ENCODE assay signal across 13 mouse cellular contexts in the genomic region with DNA sequence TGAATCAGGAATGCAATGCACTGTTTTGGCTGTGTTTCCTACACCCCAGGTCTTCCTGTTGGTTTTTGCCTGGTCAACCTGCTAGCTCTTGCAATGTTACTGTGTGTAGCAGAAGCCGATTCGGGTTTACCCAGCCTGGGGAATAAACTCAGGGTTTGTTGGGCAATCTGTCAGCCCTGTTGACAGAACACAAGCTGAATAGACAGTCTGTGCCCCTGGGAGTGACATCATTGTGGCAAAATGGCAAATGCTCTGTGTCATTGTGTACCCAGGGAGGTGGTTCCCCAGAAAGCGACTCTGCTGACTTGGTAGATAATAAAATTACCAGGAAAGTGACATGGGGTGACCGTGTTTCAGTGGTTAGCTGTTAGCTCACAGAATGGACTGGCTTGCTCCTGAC. TPM values are rescaled to one million over a fixed set of nuclear protein-coding genes. Genes with fewer than 3 reads are reported as not detected.
A peak's percentile ranks its signal among the peaks of the same experiment; 100 is the strongest.
DNase-seq lines count a peak whose midpoint lies in the region; ATAC-seq lines count a peak whose summit lies in the region.
"Had no signal": no experiment of that assay in that cellular context is flagged by ENCODE, and none has a peak within 500 bp of the region (broad histone marks: within the 10 kb centered on the region; RNA-seq: fewer than 3 reads in every experiment).

No protein-coding gene starts in this region.

- 34% methylated on average over 4 of the region's 4 CpGs for WGBS in intestine, embryonic 15.5 days

- H3K27ac ChIP-seq in intestine, embryonic 15.5 days, result no peak overlapping the region
- H3K27ac ChIP-seq: forebrain, embryonic 15.5 days; heart, embryonic 13.5 days; hindbrain, embryonic 15.5 days had no signal

- no peak overlapping the region for H3K4me3 ChIP-seq in intestine, embryonic 15.5 days (replicated peaks)
- H3K4me3 ChIP-seq: forebrain, embryonic 15.5 days; heart, embryonic 13.5 days; hindbrain, embryonic 15.5 days had no signal

- no peaks in the 10 kb centered on the region for H3K9me3 ChIP-seq in intestine, embryonic 15.5 days
- H3K9me3 ChIP-seq: forebrain, embryonic 15.5 days; heart, embryonic 13.5 days; hindbrain, embryonic 15.5 days had no signal

- H3K36me3 ChIP-seq in intestine, embryonic 15.5 days, result no peaks in the 10 kb centered on the region
- H3K36me3 ChIP-seq: forebrain, embryonic 15.5 days; heart, embryonic 13.5 days; hindbrain, embryonic 15.5 days had no signal

- H3K4me2 ChIP-seq in intestine, embryonic 15.5 days (replicated peaks), result no peak overlapping the region
- H3K4me2 ChIP-seq: forebrain, embryonic 15.5 days; heart, embryonic 13.5 days; hindbrain, embryonic 15.5 days had no signal

- DNase-seq in layer of hippocampus, adult 11-12 months (ENCODE audit: low spot score), result peak; percentile 70
- no peak for DNase-seq in layer of hippocampus, postnatal 25 days (ENCODE audit: extremely low spot score in 1 of 2, low spot score in 1 of 2)
- DNase-seq in adipocyte (ENCODE audit: low spot score), result peak; percentile 88
- no peak for DNase-seq in frontal cortex, adult 2 months (ENCODE audit: extremely low spot score in 1 of 2, low spot score in 1 of 2)
- no peak for DNase-seq in thymus, postnatal 14 days
- DNase-seq in frontal cortex, postnatal 36 days (ENCODE audit: low spot score in 2 of 2), result no peak
- DNase-seq: cerebellum, adult 11 months had no signal

- H3K9ac ChIP-seq in intestine, embryonic 15.5 days, result no peak overlapping the region
- H3K9ac ChIP-seq: forebrain, embryonic 15.5 days; heart, embryonic 13.5 days; hindbrain, embryonic 15.5 days had no signal

- H3K27me3 ChIP-seq in intestine, embryonic 15.5 days (replicated peaks), result no peaks in the 10 kb centered on the region
- H3K27me3 ChIP-seq: forebrain, embryonic 15.5 days; heart, embryonic 13.5 days; hindbrain, embryonic 15.5 days had no signal

- peak; percentile 35; the same call in 1 of the 2 replicates for ATAC-seq in intestine, embryonic 15.5 days
- peak; percentile 60 for ATAC-seq in megakaryocyte progenitor cell, adult 5-6 weeks (replicated peaks; ENCODE audit: poor library complexity)

- no peaks in the 10 kb centered on the region for H3K4me1 ChIP-seq in intestine, embryonic 15.5 days (replicated peaks)
- H3K4me1 ChIP-seq: forebrain, embryonic 15.5 days; heart, embryonic 13.5 days; hindbrain, embryonic 15.5 days had no signal

RNA-seq across cellular contexts. Expression of gene Tnk2, which starts 45.1 kb away (rescaled TPM):
- total RNA-seq in layer of hippocampus, postnatal 25 days (2021), result 100 to 1,000 TPM; 163 to 165 TPM
- polyA plus RNA-seq in intestine, embryonic 15.5 days (2015; fragmentation: Nextera tagmentation; extraction: Ambion mirVana), result 9.2 and 10.1 TPM in 2 replicates
- 5.9 and 6.9 TPM in 2 replicates for total RNA-seq in megakaryocyte progenitor cell, adult 5-6 weeks (2015)
- total RNA-seq in megakaryocyte progenitor cell, adult 5-6 weeks (2017), result 8.0 and 15.5 TPM in 2 replicates
- 175 and 204 TPM in 2 replicates for polyA plus RNA-seq in frontal cortex, adult 2 months (2012; rRNA removed)

RNA-seq across cellular contexts. Expression of gene Muc4, which starts 46.9 kb away (rescaled TPM):
- total RNA-seq in layer of hippocampus, postnatal 25 days (2021), result not detected
- polyA plus RNA-seq in intestine, embryonic 15.5 days (2015; fragmentation: Nextera tagmentation; extraction: Ambion mirVana), result 1.7 and 2.5 TPM in 2 replicates
- not detected in 2 replicates for total RNA-seq in megakaryocyte progenitor cell, adult 5-6 weeks (2015)
- total RNA-seq in megakaryocyte progenitor cell, adult 5-6 weeks (2017), result not detected in 2 replicates
- 0.02 and 0.08 TPM in 2 replicates for polyA plus RNA-seq in frontal cortex, adult 2 months (2012; rRNA removed)
- polyA plus RNA-seq: forebrain, embryonic 15.5 days; hindbrain, embryonic 15.5 days; limb, embryonic 11.5 days had no signal

Comparison
In these comparisons a context has a peak if more than half of its experiments do, and no peak if none do; other contexts are left out.
1. DNase-seq: peak in layer of hippocampus, adult 11-12 months (single experiment) and adipocyte (single experiment); none in layer of hippocampus, postnatal 25 days (0 of 2), frontal cortex, adult 2 months (0 of 2), thymus, postnatal 14 days (single experiment) and frontal cortex, postnatal 36 days (0 of 2).
2. RNA of gene Tnk2, which starts 45.1 kb away (total RNA-seq): 163 to 165 TPM in layer of hippocampus, postnatal 25 days; 5.9 to 15.5 TPM in megakaryocyte progenitor cell, adult 5-6 weeks; every median in the first group is over 4 times any median in the second.